Mouse (Mus musculus) heart, adult 18-20 months (tissue): ENCODE data around the gene Rpl11. TPM values are rescaled to one million over a fixed set of nuclear protein-coding genes. Genes with fewer than 3 reads are reported as not detected.
"Not testable (repeated sequence)": the region's sequence is repeated elsewhere in the genome, so short reads cannot be mapped to it uniquely, and the experiment has no call there.

ENCODE experiments used
- DNase-seq, 2 experiments: peaks; one replicate each; pipeline ENCODE4 v3.0.0; 2021 to 2022; ENCODE audit warnings: mixed read lengths in 1 of 2
- total RNA-seq, 2 experiments: library from RNA; stranded (reverse); gene quantifications; 2 replicates each; pipeline ENCODE4 v1.2.3; 2021

The Rpl11 gene
- total RNA-seq, 2 experiments from 2014 or later: 285 to 315 TPM

DNA sequence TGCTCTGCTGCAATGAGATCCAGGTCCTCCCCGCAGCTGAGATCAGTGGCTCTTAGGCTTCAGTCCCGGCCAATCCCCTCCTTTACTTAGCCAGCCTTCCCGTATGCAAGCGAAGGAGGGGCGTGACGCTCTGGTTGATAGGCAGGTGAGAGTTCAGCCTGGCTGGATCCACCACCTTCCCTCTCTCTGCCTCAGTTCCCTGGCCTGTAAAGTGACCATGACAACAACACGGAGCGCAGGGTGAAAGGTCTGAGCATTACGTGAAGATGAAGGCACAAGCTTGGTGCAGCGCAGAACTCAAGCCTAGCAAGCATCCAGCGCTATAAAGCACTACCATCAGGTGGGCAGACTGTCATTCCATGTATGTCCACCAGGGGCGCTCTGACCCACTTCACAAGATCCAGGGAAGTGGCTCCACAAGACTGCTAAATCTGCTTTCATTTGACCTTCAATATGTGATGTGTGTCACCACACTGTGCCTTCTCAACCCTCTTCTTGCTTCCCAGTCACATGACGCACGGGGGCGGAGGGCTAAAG, 18.0 kb upstream of the Rpl11 start:
- peak; percentile 76 to 87 for DNase-seq

DNA sequence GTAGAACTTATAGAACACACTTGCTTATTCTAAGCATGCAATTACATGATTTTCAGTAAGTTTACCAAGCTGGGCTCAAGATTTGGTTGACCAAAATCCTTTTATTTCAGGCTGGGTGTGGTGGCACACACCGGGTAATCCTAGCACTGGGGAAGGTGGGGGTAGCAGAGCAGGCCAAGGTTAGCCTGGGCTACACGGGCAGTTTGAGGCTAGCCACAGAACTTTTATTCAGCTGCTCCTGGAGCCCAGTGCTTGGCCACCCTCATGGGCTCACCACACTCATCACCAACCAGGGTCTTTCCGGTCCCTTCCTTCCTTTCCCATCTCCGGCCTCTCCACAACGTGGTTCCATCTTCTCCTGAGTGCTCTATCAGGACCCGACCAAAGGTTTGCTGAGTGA, 17.4 kb upstream of the Rpl11 start:
- DNase-seq: no peak

DNA sequence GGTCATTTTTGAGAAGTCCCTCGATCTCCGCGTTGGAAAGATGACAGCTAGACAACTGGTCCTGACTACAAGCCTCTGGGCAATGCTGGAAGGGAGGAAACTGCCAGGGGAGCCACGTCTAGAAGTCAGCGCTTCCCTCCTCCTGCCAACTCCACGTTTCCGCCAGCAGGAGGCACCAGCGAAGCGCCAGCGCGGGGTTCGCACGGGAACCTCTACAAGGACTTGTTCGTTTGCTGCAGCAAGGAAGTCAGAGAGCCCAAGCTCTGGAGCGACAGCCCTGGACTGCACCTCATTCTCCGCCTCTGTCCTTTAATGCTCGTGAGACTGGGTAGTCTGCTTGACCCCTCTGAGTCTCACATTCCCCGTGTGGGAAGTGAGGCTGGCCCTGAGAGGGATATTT, 16.7 kb upstream of the Rpl11 start:
- peak; percentile 87 for DNase-seq

DNA sequence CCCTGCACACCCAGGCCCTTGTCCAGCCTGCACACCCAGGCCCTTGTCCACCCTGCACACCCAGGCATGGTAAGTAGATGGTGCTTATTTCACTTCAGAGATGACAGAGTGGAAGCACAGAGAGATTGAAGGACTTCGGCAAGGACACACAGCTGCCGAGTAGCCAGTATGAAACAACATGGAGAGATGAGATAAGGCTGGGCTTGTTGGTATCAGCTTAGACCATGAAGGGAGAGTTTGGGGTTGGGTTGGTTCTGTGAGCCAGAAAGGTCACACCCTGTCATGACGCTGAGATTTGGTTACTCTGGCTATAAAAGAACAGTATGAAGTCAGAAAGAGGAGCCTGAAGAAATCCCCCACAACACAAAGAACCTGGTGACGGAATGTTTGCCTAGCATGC, 16.1 kb upstream of the Rpl11 start:
- DNase-seq: no peak

DNA sequence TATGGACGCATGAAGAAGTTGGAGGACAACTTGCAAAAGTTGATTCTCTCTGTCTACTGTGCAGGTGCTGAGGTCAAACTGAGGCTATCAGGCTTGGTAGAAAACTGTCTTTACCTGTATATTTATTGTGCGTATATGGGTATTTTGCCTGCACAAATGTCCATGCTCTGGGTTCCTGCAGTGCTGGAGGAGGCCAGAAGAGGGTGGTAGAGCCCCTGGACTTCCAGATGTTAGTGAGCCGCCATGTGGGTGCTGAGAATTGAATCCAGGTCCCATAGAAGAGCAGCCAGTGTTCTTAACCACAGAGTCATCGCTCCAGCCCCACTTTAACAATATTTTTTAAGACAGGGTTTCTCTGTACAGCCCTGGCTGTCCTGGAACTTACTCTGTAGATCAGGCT, 9.9 kb upstream of the Rpl11 start:
- no peak for DNase-seq

DNA sequence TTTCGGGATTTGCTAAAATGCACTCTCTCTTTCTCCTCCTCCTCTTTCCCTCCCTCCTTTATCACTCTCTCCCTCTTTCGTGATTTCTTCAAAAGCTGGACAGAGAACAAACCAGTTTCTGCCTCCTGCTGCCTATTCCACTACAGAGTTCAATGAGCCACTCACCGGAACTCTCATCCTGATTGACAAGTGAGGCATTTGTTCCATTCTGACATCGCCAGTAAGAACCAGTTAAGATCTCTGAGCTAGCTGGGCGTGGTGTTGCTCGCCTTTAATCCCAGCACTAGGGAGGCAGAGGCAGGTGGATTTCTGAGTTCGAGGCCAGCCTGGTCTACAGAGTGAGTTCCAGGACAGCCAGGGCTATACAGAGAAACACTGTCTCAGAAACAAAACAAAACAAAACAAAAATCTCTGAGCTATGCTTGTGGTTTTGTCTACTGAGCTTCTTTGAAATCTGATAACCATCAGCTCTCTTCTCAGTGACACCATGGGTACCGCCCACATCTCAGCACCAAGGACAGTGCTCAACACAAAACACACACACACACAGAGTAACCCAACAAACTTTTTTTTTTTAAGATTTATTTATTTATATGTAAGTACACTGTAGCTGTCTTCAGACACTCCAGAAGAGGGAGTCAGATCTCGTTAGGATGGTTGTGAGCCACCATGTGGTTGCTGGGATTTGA, 6.7 kb upstream of the Rpl11 start:
- DNase-seq: not testable (repeated sequence)

DNA sequence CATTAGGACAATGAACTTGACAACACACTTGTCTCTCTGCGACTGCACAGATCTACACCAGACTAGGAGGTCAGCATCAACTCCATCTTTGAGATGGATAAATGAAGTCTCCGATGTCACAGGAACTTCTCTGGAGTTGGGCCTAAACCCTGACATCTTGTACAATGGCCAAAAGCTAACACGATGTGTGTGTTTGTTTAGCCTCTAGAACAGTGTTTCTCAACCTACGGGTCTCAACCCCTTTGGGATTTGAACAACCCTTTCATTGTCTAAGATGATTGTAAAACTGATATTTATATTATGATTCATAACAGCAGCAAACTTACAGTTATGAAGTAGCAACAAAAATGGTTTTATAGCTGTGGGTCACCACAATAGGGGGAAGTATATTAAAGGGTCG, 4.7 kb upstream of the Rpl11 start:
- DNase-seq: no peak

DNA sequence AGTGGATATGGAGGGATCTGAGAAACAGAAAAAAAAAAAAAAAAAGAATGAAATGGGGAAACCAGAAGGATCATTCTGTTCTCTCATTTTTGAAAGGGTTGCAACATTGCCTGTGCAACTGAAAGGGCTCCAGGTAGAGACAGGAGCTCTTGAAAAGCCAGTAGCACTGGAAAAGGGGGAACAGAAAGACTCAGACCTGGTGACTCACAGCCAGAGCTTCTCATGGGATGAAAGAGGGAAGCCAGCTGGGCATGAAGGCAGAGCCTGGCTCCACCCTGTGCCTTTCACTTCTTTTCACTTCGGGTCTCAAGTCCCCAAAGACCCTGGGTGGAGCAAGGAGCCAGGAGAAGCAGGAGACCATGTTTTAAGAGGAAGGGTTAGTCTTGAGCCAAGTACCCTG, 2.8 kb upstream of the Rpl11 start:
- DNase-seq: no peak

DNA sequence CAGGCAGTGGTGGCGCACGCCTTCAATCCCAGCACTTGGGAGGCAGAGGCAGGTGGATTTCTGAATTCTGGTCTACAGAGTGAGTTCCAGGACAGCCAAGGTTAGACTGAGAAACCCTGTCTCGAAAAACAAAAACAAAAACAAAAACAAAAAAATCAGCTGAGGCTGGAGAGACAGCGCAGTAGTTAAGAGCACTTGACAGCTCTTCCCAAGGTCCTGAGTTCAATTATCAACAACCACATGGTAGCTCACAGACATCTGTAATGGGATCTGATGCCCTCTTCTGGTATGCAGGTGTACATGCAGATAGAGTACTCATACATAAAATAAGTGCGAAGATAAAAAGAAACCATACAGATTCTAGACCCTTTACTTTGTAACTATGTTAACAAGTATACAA, 615 bp upstream of the Rpl11 start:
- DNase-seq: no peak

DNA sequence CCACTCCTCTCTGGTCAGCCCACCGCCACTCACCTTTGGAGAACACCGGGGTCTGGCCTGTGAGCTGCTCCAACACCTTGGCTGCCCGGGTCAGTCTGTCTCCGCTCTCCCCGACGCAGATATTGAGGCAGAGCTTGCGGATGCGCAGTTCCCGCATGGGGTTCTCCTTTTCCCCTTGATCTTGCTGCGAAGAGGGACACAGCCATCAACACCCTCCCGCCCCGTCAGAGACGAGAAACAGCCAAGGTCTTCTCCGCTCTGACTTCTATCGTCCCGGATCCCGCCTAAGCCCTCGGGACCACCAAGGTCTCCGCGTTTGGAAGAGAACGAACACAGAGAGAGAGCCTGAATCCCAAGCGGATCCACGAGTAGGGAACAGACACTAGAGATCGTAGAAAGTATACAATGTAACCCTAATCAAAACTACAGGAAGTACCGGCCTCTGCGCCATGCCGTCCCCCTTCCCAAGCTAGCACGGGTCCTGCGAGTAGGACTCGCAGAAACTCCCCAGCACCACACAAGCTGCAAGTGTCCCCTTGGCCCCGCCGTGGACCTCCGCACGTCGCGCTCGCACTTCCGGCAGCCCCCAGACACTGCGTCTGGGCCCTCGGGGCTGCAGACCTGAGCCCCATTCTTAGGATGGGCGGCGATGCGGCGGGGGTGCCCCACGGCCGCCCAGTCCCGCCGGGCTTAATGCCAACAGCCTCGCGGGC, 538 bp downstream of the Rpl11 start:
- no peak for DNase-seq

DNA sequence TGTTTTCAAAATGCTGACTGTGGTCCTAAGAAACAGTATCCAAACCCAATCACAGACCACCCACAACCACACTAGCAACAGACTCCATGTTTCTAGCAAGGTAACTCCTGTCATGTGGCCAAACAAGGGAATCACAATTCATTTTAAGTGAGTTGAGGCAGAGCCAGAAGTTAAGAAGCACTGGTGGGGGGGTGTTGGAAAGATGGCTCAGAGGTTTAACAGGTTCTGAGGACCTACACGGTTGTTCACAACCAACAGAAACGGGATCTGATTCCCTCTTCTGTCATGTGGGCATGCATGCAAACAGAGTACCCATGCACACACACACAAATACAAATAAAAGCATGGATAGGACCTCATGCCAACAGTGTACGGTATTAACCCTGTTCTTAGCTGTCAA, 1.2 kb downstream of the Rpl11 start:
- no peak for DNase-seq

DNA sequence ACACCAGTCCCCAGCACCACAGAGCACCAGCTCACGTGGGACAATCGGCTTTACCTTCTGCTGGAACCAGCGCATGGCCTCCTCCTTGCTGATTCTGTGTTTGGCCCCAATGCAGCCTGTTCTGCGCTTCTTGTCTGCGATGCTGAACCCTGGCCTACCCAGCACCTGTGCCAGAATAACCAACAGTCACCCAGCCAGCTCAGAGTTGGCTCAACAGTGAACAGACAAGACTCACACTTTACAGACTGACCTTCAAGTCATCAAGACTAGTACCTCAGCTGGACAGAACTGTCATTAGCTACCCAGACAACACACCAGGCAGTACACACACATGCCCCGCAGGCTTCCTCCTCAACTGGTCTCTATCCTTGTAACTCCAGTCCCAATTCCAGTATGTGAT, 3.0 kb downstream of the Rpl11 start:
- no peak for DNase-seq

DNA sequence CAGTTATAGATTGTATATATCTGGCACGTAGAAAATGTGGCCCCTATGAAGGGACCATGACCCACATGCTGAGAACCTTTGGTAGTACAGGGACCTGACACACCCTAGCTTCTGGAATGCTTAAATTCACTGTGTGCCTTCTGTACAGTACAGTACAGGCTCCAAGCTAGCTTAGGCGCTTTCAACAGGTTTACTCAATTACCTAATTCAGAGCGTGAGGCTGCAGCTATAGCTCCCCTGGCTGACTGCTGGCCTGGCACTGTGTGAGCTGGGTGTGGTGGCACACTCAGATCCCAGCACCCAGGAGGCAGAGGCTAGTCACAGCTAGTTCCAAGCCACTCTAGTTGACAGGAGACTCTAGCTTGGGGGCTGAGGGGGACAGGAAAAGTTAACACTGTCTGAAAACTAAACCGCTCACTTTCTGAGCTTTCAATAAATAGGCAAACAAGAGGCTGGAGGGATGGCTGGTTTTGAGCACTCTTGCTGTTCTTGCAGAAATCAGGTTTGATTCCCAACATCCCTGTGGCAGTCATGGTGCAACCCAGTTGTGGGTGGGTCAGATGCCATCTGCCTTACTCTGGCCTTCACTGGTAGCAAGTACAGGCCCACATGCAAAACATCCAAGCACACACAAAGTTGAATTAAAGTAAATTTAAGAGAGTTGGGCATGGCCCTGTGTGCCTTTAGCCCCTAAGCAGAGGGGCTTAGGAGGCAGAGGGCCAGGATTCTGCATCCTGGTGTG, 4.8 kb downstream of the Rpl11 start:
- DNase-seq: no peak

DNA sequence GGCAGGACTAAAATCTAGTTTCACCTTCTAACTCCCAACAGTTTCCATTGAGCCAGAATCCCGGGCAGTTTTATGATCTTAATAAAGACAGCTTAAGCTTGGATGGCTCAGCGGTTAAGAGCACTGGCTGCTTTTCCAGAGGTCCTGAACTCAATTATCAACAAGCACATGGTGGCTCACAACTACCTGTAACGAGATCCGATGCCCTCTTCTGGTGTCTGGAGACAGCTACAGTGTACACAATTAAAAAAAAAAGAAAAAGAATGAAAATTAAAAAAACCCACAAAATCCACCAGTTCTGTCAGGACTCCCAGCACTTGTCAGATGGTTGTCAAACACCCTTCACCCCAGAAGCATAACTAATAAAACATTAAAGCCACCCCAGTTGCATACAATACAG, 5.6 kb downstream of the Rpl11 start:
- no peak for DNase-seq

DNA sequence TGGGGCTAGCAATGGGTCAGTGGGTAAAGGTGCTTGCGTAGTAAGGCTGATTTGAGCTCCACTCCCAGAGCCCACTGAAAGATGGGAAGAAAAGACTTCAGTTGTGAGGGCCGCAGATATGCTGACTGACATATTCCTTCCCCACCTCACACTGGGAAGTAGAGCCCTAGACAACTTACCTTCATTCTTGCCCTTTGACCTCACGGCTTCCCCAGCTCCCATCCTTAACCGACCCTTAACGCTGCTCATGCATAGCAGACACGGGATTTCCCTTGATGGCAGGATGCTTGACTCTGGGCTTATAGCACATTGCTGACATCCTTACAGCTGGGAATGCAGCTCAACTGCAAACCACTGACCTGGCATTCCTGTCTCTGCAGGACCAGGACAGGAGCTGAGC, 6.3 kb downstream of the Rpl11 start:
- no peak for DNase-seq

DNA sequence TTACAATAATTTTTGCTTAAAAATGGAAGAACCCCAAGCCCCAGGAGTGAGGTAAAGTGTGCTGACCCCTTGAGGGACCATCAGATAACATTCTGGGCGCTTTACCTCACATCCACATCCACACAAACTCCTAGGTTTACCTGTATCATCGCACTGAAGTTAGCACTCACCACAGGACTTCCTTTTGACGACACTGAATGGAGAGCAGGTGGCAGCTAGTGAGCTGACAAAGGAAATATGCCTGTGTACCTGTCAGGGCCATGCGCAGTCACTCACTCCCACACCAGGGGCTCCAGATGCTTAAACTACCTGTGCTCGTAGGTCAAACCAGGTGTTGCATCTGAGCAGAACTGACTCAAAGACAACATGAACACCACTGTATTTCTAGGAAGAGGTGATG, 8.1 kb downstream of the Rpl11 start:
- no peak for DNase-seq

DNA sequence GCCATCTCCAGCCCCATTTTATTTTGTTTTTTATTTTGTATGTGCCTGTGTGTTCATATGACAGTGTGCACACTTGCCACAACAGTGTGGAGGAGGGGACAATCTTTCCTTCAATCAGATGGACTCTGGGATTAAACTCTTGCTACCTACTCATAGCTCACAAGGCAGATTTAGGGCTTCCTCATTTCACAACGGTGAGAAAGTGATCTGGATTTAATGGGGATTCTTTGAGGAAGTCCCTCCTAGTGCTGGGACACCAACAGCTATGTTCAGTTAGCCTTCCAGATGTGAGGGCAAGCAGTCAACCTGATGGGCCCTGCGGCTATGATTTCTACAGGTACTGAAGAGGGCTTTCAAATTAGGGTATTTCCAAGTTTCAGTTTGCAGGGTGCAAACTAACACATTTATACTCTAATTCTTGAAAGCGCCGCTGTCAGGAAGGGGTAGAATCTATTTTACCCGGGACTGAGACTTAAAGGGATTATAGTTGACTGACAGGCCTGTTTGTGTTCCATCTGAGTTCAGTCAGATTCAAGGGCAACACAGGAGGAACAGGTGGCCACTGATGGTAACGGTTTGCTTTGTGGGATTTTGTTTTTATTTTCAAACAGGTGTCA, 9.3 kb downstream of the Rpl11 start:
- DNase-seq: no peak

DNA sequence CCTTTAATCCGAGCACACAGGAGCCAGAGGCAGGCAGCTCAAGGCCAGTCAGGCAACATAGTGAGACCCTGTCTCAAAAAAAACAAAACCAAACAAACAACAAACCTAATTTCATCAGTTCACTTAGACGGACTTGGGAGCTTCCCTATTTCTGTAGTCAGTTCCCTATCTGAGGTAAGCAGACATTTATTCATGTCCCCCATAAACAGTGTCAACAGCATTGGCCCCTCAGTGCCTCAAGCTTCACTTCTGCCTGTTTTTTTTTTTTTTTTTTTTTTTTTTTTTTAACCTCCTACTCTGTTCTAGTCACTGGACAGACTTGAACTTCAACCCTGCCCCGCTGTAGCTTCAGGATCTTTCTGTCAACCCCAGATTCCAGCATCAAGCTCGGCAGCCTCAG, 18.1 kb downstream of the Rpl11 start:
- DNase-seq: no peak

DNA sequence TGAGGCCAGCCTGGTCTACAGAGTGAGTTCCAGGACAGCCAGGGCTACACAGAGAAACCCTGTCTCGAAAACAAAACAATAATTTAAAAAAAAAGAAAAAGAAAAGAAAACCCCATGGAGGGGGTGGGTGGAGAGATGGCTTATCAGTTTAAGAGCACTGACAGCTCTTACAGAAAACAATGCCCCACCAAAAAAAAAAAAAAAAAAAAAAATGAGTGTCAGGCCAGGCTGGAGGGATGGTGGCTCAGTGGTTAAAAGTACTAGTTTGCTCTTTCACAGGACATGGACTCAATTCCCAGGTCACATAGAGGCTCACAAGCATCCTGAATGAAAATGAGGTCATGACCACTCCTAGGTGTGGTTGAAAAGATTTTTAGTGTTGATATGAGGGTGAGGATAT, 20.0 kb downstream of the Rpl11 start:
- DNase-seq: no peak

DNA sequence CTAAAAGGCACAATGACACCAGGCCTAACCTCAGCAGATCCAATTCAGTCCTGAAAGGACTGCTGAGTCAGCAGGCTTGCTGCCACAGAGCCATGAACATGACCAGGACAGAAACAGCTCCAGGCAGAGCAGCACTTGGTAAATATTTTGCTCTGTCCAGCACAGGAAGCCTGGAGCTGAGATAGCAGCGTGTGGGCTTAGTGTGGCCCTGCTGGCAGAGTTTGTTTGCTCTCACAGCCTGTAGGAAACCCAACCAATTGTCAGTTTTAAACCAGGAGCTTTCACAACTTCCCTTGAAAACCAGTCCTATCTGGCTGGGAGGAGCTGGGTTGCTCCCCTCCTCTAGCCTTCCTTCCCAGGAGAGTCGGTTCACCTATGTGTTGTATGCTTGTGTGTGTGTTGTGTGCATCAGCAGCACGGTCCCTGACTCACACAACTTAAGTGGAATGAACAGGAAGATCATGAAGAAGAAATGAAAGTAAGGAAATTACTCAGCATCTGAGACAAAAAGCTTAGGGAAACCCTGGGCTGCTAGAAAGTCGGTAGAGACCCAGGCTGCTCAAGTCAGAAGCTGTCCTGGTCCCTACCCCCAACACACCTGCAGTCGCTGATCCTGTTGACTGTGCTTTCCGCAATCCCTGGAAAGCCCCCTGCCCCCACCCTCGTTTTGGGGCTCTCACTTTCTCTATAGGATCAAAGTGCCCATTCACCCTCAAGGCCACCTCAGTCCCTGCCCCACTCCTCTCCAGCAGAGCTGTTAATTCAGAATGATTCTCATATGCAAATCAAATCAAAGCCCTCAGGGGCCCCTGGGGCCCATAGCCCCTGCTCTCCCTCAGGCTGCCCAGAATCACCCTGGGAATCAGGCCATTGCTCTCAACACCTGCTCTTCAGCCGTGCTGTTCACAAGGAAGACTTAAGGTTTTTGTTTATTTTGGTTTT, 22.0 kb downstream of the Rpl11 start:
- peak; percentile 57 to 72 for DNase-seq

DNA sequence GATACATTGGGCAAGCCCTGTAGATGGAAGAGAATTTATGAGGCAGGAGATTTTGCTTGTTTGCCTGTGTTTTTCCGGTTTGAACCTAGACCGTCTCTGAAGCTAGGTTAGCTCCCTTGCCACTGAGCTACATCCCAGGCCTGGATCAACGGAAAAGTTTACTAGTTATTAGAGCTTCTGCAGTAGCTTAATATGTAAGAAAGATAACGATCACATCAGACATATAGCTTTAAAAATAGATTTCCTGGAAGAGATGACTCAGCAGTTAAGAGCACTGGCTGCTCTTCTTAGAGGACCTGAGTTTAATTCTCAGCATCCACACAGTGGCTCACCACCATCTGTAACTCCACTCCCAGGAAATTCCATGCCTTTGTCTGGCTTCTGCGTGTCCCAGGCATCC, 24.5 kb downstream of the Rpl11 start:
- DNase-seq: no peak

DNA sequence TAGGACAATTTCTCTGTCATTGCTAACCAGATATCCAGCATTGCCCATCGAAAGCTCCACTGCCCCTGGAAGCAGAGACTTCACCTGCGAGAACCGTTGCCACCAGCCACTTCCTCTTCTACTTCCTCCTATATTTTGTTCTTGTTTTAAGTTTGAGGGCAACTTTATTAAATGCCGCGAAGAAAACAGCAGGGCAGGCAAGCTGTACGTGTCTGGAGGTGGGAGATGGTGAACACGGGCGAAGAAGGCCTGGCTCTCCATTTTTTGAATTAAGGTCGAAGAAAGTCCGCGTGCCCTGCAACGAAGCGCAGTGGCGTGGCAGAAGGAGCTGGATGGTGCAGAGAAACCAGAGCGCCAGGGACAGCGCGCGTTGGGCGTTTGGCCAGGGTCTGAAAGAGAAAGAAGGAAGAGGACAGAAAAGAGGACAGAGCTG, 25.1 kb downstream of the Rpl11 start:
- peak in 1 of 2 experiments; percentile 24 for DNase-seq
